Mouse (Mus musculus) megakaryocyte-erythroid progenitor cell, adult 5-6 weeks (primary cell): ENCODE data around the gene Kxd1. TPM values are rescaled to one million over a fixed set of nuclear protein-coding genes. Genes with fewer than 3 reads are reported as not detected.

Experiments used
- ATAC-seq: replicated peaks from 2 replicates; pipeline ENCODE4 v1.8.0; 2016; ENCODE audit warnings: mild to moderate bottlenecking, inconsistent platforms; ENCODE audit not compliant: severe bottlenecking, poor library complexity, low FRiP score, low TSS enrichment
- total RNA-seq, 2 experiments: library from RNA; stranded (forward) in 1 of 2; stranded (reverse) in 1 of 2; fragments of 200-1000, 215-1000 nt in 1 of 2; fragments of >200 nt in 1 of 2; fragmentation: Nextera tagmentation in 1 of 2; gene quantifications; 2 replicates each; pipeline ENCODE4 v1.2.3; 2014 to 2017

Kxd1 gene
- total RNA-seq, 2 experiments from 2014 or later: 65.5 to 78.1 TPM

DNA sequence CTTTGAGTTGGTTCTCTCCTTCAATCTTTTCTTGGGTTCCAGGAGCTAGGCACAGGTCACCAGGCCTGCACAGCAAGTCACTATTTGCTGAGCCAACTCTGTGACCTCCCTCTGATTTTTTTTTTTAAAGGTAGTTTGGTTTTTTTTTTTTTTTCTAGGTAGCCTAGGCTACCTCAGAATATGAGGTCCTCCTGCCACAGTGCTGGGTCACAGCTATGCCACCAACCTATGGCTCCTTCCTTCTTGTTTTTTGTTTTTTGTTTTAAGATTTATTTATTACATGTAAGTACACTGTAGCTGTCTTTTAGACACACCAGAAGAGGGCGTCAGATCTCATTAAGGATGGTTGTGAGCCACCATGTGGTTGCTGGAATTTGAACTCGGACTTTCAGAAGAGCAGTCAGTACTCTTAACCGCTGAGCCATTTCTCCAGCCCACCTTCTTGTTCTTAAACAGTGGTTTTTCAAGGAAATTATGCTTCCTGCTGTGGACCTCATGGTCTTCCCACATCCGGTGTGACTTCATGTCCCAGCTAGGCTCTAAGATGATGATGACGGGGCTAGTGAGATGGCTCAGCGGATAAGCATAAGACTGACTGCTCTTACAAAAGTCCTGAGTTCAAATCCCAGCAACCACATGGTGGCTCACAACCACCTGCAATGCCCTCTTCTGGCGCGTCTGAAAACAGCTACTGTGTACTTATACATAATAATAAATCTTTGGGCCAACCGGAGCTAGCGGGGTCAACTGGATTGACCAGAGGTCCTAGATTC is 21.8 kb upstream of the Kxd1 start:
- ATAC-seq: no peak

DNA sequence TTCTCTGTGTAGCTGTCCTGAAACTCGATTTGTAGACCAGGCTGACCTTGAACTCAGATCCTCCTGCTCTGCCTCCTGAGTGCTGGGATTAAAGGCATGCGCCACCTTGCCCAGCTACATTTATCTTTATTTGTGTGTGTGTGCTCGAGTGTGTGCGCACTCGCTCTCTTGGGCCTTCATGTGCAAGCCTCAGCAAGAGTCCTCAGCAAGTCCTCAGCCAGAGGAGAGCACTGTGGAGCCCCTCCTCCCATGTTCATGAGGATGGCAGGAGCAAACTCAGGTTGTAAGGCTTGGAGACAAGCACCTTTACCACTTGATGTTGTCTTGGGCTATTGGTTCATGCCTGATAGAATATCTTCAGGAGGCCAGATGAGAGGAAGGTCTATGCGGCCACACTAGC is 20.0 kb upstream of the Kxd1 start:
- no peak for ATAC-seq

DNA sequence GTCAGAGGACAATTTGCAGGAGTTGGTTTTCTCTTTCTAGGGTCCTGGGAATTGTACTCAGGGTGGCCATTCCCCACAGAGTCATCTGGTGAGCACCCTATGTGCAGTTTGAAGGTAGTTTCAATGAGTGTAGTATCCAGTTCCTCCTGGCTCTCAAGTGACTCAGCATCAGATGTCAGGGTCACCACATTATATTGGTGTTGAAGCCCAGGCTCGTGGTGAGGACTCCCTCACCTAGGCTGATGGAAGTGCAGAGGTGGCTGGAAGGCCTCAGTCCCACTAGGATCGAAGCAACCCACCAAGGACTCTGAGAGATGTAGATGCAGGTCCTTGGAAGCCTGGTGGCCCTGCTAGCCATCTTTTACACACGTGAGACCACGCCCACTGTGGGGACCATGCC is 18.7 kb upstream of the Kxd1 start:
- ATAC-seq: no peak

DNA sequence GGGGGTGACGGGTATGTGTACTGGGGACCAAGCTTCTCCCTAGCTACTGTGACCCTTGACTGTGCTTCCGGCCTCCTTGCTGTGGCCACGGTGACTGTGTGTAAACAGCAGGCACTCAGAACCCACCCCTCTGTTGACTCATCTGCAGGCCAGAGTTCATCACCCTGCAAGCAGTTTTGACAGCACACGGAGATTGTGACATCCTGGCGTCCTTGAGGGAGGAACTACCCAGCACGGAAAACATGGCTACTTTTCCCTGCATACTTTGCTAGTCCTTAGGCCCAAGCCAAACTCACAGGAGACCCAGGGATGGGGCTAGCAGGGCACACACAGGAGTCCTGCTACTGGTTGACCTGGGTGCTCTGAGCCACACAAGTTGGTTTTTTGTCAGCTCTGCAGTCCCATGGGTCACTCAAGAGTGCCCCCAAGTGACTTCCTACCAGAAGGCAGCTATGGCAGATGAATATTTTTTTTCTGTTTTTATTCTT is 16.5 kb upstream of the Kxd1 start:
- ATAC-seq: 0 out of 2 replicates have a peak, but pooled peaks have one; percentile 17

DNA sequence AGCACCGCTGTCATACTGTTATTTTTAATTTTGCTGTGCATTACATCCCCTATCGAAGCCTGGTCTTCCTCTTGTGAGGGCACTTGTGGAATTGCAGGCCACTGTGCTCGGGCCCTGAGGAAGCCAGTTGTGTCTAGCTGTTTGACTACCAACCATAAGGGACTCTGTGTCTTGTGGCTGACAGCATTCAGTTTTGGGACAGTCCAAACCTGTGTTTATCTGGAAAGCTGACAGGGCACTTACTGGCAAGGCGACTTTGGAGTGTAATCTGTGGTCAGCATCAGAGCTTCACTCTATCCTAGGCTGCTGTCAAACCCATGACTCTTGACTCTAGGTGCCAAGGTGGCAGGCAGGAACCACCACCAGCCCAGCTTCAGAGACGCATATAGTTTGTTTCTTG is 13.3 kb upstream of the Kxd1 start:
- ATAC-seq: no peak

DNA sequence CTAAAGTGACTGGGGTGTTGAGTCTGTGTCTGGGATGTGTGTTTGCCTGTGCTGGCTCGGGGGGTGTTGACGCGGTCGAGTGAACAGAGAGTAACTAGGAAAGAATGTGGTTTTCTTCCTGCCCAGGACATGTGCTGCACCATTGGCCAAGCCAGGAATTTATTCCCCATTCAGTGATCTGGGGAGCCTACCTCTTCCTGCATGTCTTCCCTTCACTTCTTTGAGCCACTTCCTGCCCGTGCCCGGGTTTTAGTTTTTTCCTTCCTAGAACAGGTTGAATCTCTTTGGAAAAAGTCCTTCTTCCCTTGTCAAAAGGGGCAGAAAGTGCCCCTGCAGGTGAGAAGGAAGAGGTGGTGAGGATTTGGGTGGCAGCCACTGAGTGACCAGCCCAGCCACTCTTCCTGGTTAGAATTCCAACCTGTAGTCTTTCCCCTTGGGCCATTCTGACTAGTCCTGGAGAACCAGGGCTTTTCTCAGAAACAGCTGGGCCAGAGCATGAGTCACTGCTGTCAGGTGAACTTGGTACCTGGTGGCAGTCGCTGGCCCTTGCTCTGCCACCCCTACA is 12.8 kb upstream of the Kxd1 start:
- ATAC-seq: no peak

DNA sequence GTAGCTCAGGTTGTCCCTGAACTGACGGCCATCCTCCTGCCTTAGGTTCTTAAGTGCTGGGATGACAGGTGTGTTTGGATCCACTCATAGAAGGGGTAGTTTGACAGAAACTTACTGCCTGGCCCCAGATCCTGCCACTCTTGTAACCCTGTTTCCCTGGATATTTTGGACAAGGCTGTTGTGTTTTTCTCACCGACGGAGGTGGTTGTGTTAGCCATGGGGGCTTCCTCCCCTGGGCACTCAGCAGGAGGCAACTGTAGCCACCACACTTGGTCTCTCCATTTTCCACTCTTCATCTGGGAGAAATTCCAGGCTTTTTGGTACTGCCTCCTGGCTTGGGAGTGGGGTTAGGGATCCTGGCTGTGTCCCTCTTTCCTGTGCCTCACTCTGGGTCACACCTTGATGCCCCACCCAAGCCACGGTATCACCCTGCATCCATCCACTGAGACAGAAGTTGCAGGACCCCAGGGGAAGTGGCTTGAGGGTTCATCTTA is 12.3 kb upstream of the Kxd1 start:
- ATAC-seq: no peak

DNA sequence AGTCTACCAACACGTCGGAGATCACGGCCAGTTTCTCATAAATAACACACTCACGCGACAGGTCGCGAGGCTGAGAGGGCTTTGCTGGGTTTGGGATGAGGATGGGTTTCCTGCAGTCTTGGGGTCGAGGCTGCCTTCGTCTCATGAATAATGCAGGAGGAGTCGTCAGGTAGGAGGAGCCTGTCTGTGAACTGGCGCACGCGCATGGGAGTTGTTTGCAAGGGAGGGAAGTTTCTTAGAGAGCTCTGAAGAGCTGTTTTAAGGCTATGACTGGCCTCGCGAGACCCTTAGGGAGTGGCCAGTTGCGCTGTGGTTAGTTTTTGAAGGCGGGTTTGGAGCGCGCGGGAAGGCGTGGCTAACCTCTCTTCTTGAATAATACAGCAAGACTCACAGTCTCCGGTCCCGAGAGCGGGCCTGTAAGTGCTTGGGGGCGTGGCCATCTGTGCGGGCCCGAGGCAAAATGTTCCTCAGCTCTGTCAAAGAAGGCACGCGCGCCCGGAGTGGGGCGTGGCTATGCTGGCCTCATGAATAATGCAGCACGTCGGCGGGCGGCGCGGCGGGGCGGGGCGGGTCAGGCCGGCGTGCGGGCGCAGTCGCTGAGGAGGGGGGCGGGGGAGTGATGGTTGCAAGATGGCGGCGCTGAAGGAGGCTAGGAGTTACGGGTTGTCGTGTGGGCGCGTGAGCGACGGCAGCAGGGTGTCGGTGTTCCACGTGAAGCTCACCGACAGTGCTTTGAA is 11.5 kb upstream of the Kxd1 start, which contains the start of gene Ell:
Gene Ell, plus strand, starts transcription at position 381 of the 737 bp plus-strand sequence.
- peak; percentile 78 for ATAC-seq

DNA sequence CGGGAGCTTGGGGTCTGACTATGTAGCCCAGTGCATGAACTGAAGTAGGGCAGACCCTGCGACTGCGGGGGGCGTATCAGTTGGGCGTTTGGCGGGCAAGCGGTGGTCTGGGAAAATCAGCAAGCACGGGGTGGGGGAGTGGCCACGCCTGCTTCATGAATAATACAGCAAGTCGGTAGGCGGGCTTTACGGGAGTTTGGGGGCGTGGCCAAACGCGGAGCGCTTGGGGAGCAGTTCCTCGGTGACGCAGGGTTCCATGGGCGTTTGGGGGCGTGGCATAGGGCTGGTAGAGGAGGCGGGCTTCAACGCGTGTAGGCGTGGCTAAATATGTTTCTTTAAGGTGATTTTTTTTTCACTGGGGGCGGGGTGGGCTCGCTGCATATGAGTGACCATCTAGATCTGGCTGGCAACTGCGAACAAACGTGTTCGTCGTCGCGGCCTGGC is 10.9 kb upstream of the Kxd1 start:
- peak; percentile 77 for ATAC-seq

DNA sequence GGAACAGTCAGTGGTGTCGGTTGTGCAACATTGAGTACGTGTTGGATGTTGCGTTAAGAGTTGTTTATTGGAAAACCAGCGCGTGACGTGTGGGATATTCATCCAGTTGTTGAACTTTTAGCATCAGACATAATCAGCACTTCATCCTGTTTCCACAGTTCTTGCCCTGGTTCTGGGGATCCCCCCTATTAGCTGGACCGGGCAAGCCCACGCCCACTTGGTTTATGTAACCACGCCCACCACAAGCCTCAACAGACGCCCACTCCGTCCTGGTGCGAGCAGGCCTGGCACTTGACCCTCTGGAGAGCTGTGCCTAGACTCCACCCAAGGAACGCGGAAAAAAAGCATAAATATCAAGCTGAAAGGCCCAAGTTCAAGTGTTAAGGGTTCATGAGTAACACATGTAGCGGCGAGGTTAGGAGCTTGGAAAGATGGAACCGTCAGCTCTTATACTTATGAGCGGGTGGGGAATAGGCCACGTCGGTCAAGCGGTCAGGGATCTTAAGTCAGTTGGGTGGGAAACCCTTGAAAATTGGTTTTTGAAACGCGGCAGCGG is 10.3 kb upstream of the Kxd1 start:
- ATAC-seq: 0 out of 2 replicates have a peak, but pooled peaks have one; percentile 18

DNA sequence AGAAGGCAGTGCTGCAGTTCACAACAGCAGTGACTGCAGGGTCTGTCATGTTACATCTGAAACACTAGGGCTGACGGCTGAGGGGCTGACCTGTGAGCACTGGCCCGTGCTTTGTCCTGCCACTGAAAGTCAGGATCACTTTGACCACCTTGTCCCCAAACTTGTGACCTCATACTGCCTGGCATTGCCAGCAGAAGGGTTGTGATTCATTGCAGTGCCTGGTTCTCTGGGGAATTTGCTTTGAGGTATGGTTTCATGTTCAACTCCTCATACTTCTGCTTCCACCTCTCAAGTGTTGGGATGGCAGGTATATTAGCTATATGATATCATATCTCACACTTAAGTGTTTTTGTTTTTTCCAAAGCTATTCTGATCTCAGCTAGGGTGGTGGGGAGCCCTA is 7.9 kb upstream of the Kxd1 start:
- no peak for ATAC-seq

DNA sequence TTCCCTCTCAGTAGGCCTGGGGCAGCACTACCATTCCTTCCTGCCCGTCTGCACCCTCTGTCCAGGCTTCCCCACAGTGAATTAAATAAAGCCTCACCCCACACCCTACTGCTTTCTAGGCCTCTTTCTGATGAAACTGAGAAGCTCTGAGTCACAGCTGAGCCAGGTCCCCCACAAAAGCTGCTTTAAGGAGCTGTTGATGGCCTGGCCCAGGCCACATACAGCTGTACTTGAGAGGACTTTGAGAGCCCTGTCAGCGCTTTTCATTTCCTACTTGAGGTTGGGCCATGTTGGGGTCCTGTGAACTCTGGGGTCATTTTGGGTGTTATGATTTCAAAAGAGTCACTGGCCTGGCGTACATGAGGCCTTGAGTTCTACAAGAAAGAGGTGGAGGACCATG is 7.5 kb upstream of the Kxd1 start:
- no peak for ATAC-seq

DNA sequence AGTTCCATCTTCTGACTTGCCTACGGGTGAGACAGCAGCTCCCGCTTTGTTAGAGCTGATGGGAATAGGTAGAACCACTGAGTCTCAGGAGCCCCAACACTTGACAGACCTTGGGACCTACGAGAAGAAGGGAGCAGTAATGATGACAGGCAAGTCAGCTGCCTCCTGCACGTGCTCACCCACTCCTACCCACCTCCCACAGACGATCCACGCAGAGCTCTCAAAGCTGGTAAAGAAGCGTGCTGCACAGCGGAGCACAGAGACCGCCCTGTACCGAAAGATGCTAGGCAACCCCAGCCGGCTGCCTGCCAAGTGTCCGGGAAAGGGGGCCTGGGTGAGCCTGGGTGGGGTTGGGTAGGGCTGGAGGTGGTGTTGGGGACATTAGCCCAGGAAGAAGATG is 6.5 kb upstream of the Kxd1 start:
- ATAC-seq: no peak

DNA sequence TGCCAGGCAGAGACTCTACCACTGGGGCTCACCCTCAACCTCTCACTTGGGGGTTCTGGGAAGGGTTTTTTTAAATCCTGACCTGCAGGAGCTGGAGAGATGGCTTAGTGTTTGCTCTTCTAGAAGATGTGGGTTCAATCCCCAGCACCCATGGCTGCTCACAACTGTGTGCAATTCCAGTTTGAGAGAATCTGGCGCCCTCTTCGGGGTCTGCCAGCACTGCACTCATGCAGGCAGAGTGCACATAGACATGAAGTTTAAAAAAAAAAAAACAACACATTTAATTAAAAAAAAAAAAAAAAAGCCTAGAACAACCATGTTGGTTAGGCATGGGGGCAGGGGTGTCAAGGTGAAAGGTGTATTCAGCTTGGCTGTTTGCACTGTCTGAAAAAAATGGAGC is 2.6 kb upstream of the Kxd1 start:
- ATAC-seq: no peak

DNA sequence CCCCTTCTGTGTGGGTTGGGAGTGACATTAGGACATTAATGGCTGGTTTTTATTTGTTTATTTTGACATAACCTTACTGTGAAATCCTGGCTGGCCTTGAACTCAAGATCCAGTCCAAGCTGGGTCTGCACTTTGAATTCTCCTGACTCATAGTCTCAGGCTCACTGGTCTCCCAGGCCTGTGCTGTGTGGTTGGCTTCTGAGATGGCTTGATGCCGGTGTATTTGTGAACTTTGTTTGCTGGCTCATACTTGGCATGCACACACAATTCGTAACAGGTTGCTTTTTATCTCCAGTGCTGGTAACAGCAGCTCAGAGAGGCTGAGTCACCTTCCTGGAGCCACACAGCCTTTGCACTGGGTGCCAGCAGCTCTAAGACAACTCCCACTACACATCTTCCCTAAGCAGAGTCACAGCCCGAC is 2.0 kb upstream of the Kxd1 start:
- peak; percentile 24 for ATAC-seq

DNA sequence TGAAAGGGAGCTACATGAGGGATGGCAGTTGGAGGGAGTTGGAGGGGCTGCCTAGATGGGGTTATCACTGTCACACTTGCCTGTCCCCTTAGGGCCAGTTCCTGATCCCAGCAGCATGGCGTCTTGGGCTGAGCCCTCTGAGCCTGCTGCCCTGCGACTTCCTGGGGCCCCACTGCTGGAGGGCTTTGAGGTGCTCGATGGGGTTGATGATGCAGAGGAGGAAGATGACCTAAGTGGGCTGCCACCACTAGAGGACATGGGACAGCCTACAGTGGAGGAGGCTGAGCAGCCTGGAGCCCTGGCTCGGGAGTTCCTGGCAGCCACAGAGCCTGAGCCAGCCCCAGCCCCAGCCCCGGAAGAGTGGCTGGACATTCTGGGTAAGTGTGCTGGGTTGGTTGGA is 1.5 kb upstream of the Kxd1 start:
- no peak for ATAC-seq

DNA sequence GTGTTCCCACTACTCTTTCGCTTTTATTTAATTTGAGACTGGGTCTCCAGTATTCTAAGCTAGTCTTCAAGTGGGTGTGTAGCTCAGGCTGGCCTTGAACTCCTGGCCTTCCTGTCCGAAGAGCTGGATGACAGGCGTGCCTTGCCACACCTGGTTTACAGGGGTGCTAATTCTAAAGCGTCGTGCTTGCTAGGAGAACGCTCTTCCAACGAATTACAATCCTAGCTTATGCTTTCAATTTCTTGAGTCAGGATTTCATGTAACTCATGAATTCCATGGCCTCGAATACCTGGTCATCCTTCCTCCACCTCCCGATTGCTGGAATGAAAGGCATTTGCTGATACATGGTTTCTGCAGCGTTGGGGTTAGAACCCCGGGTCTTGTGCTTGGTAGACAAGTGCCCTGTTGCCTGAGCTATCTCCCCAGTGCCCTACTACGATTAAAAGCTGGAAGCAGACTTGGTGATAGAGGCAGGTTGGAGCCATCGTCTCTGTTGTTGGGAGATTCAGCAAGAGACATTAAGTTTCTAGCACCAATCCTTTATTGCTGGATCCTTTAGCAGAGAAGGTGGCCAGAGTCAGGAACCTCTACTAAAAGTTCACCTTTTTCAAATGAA is 534 bp upstream of the Kxd1 start:
- ATAC-seq: no peak

DNA sequence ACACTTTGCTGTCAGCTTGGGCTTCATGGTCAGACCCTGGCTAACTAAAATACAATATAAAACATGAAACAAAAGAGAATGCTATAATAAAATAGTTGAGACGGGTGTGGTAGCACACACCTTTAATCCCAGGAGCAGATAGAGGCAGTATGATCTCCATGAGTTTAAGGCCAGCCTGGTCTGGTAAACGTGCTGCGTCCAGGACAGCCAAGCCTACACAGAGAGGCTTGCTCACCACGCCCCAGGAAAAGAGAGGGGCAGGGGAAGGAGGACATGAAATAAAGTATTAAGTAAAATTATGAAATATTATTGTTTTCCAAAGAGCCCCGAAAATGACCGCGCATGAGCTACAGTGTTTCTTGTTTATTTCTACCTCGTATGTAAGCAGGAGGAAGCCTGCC is 645 bp downstream of the Kxd1 start:
- no peak for ATAC-seq

DNA sequence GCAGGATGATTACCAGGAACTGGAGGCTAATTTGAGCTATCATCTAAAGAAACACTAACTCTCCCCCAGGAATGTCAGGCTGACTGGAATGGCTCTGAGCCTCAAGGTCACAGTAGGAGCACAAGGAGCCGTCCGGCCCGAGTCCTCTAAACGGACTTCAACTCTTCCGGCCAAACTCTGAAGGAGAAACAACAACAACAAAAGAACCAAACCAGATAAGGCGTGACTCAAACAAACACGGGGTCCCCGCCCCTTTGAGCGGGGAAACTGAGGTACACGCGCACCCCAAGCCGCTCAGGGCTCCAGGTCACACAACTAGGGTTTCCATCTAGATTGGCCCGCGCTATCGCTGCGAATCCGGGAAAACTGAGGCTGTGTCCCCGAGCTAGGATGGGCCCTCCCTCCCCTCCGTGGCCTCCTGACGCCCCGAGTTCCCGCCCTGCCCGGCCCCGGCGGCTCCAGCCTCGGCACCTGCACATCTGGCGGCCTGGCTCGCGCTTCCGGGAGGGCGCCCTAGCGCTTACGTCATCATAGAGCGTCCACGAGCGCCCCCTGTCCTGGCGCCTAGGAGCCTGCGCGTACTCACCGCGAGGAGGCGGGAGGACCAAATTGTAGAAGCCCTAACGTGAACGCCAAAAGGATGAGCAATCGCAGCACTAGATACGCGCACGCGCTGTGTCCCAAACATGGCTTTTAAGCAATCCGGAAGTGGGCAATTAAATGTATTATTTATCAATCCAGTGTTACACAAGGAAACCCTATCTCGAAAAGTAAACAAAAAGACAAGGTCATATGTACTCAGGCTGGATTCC is 5.0 kb downstream of the Kxd1 start:
- ATAC-seq: peak; percentile 85
